In genomic region chr9:120919130-120919529, GRCm38 (mm10) we compare ENCODE assay signal across 9 mouse cellular contexts. TPM values are rescaled to one million over a fixed set of nuclear protein-coding genes. Genes with fewer than 3 reads are reported as not detected.
DNase-seq lines count a peak whose midpoint lies in the region; ATAC-seq lines count a peak whose summit lies in the region.
"Had no signal": no experiment of that assay in that cellular context is flagged by ENCODE, and none has a peak within 500 bp of the region (broad histone marks: within the 10 kb centered on the region; RNA-seq: fewer than 3 reads in every experiment).

No protein-coding gene starts in this region.

- no peak overlapping the region for H3K9ac ChIP-seq in embryonic facial prominence, embryonic 13.5 days
- H3K9ac ChIP-seq: hindbrain, embryonic 12.5 days had no signal

- peak overlapping the region; percentile 19; the same call in 1 of the 2 replicates for H3K27ac ChIP-seq in embryonic facial prominence, embryonic 13.5 days
- H3K27ac ChIP-seq: hindbrain, embryonic 12.5 days had no signal

- no peak overlapping the region for H3K4me2 ChIP-seq in embryonic facial prominence, embryonic 13.5 days
- H3K4me2 ChIP-seq: hindbrain, embryonic 12.5 days had no signal

- H3K9me3 ChIP-seq in embryonic facial prominence, embryonic 13.5 days: no peaks in the 10 kb centered on the region
- H3K9me3 ChIP-seq: hindbrain, embryonic 12.5 days had no signal

- H3K36me3 ChIP-seq in embryonic facial prominence, embryonic 13.5 days: no peaks in the 10 kb centered on the region
- H3K36me3 ChIP-seq: hindbrain, embryonic 12.5 days had no signal

- no peak overlapping the region for H3K4me3 ChIP-seq in embryonic facial prominence, embryonic 13.5 days
- H3K4me3 ChIP-seq: hindbrain, embryonic 12.5 days had no signal

- peak; percentile 14 for DNase-seq in ovary, postnatal 36 days (ENCODE audit: low spot score)
- no peak for DNase-seq in ovary, postnatal 14 days (ENCODE audit: low spot score)
- DNase-seq in lung, postnatal 36 days: peak; percentile 61
- DNase-seq in cerebellum, postnatal 36 days: no peak
- DNase-seq in cerebellum, adult 9-11 months: no peak
- no peak for DNase-seq in left cerebral cortex, adult 18-20 months (ENCODE audit: low spot score in 2 of 2)

- WGBS in embryonic facial prominence, embryonic 13.5 days: 76% methylated on average over 5 of the region's 5 CpGs

- ATAC-seq in embryonic facial prominence, embryonic 13.5 days (ENCODE audit: insufficient number of reproducible peaks, insufficient read depth, low FRiP score, low TSS enrichment, low read depth): peak; percentile 67
- ATAC-seq: forebrain, embryonic 14.5 days had no signal

- H3K27me3 ChIP-seq in embryonic facial prominence, embryonic 13.5 days: no peaks in the 10 kb centered on the region
- H3K27me3 ChIP-seq: hindbrain, embryonic 12.5 days had no signal

- peaks cover 14% of the 10 kb centered on the region for H3K4me1 ChIP-seq in embryonic facial prominence, embryonic 13.5 days

RNA-seq across cellular contexts. Expression of gene Ctnnb1, which starts 9.9 kb away (rescaled TPM):
- 774 and 809 TPM in 2 replicates for polyA plus RNA-seq in embryonic facial prominence, embryonic 13.5 days (2015; fragmentation: Nextera tagmentation; extraction: Ambion mirVana)
- 100 to 1,000 TPM; 475 to 494 TPM for total RNA-seq in left cerebral cortex, adult 18-20 months (2021)

Comparison
In these comparisons a context has a peak if more than half of its experiments do, and no peak if none do; other contexts are left out.
1. DNase-seq: peak in ovary, postnatal 36 days (single experiment) and lung, postnatal 36 days (single experiment); none in ovary, postnatal 14 days (single experiment), cerebellum, postnatal 36 days (0 of 2), cerebellum, adult 9-11 months (single experiment) and left cerebral cortex, adult 18-20 months (0 of 2).